Mouse (Mus musculus): Measurements from ENCODE around the gene Hyal3.
A peak's percentile ranks its signal among the peaks of the same experiment; 100 is the strongest.
"Not testable (repeated sequence)": the region's sequence is repeated elsewhere in the genome, so short reads cannot be mapped to it uniquely, and the experiment has no call there.

The Hyal3 gene

GRCm38 (mm10) chr9:107571534-107572326 lies 8.9 kb upstream of the Hyal3 start:
- DNase-seq (ENCODE audit: low read depth, low spot score): no peak

- no peak for DNase-seq (ENCODE audit: low read depth, low spot score)
These were observed 8.3 kb upstream of the Hyal3 start for GRCm38 (mm10) chr9:107572327-107572662.

DNA sequence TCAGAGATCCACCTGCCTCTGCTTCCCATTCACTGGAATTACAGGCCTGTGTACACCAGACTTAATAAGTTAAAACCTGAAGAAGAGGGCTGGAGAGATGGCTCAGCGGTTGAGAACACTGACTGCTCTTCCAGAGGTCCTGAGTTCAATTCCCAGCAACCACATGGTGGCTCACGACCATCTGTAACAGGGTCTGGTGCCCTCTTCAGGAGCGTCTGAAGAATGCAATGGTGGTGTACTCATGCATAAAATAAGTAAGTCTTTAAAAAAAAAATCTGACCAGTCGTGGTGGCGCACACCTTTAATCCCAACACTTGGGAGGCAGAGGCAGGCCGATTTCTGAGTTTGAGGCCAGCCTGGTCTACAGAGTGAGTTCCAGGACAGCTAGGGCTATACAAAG lies 6.8 kb upstream of the Hyal3 start:
- not testable (repeated sequence) for DNase-seq (ENCODE audit: low read depth, low spot score)

DNA sequence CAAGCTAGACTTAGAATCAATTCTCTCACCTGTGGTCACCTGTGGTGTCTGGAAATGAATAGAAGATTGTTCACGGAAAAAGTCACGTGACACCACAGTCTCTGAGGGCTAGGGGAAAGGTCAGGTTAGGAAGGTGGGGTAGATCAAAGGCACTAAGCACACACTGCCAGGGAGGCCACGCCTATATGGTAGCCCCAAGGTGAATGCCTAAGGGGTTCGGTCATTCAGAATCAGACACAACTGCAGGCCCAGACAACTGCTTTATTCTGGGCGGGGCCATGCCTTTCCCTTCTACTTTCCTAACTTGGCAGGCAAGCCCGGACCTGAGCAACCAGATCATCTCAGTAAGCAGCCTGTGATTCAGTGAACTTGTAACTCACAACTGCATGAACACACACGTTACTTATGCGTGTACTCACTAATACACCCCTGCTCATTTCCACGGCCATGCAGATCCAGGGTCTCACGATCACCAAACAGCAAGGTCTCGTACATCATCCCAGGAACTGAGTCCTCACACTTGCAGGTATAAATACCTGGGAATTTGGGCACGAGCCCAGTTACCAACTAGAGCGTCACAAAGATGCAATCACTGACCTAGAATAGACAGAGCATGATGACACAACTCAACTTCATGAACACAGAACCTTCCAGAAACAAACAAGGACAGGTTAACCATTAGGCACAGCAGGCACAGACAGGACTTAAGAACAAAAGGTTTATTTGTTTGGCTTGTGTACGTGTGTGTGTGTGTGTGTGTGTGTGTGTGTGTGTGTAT lies 4.8 kb upstream of the Hyal3 start:
- no peak for DNase-seq (ENCODE audit: low read depth, low spot score)

DNA sequence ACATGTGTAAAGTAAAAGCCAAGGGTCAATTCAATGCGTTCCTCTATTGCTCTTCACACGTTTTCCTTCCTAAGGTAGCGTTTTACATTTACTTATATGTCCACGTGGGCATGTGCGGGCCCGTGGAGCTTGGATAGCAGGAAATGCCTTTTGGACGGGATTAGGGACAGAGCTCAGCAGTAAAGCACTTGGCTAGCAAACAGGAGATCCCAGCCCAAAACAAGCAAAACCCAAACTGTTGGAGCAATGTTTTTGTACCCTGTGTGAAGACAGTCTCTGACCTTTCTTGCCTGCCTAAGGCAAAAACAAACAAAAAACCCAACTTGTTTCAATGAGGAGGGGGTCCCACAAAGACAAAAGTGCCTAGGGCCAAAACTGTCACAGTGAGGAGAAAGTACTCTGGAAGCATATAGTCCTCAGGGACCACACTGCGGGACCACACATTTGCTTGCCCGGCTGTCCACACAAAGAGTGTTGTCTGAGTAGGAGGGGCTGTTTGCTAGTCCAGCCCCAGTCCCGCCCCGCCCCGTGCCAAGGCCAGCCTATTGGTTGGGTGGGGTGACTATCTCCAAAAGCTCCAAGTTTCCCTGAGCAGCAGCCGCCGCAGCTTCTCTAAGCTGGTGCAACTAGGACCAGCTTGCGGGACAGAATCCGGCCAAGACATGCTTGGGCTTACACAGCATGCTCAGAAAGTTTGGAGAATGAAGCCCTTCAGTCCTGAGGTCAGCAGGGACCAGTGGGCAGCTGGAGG lies 4.1 kb upstream of the Hyal3 start, which contains the start of gene Hyal1:
Gene Hyal1, plus strand, starts transcription at position 571 of the 751 bp plus-strand sequence.
- peak; percentile 70 for DNase-seq (ENCODE audit: low read depth, low spot score)

GRCm38 (mm10) chr9:107577871-107578270 lies 2.7 kb upstream of the Hyal3 start:
- no peak for DNase-seq (ENCODE audit: low read depth, low spot score)

- no peak for DNase-seq (ENCODE audit: low read depth, low spot score)
These were observed 2.0 kb upstream of the Hyal3 start, which contains the start of gene Naa80 for GRCm38 (mm10) chr9:107578587-107578986. Gene Naa80 (plus strand): TSS chr9:107578887.

DNA sequence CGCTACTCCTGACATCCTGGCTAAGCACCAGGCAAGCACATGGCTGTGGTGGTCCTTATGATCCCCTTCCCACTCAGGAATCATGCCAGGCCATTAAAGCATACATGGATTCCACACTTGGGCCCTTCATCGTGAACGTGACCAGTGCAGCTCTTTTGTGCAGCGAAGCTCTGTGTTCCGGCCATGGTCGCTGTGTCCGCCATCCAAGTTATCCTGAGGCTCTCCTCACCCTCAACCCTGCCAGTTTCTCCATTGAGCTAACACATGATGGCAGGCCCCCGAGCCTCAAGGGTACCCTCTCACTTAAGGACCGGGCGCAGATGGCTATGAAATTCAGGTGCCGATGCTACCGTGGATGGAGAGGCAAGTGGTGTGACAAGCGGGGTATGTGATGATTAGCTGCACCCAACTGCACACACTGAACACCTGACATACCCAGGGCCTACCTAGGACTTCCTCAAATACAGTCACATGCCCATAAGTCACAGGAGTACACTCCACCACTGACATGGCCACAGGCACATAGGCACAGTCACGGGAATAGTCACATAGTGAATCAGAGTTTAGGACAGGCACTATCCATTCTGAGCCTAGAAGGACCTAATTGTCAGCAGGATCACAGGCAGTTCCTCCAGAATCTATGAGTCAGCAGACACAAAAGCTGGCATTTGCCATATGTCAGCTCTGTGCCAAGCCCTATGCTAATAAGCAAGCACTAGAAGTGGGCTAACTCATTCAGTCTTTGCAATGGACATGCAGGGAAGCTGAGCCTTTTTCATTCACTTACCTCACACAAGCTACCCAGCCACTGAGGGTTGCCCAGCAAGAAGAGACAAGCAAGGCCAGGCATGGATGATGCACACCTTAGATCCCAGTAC lies 1.4 kb upstream of the Hyal3 start:
- no peak for DNase-seq (ENCODE audit: low read depth, low spot score)

- no peak for DNase-seq (ENCODE audit: low read depth, low spot score)
These were observed 966 bp downstream of the Hyal3 start for GRCm38 (mm10) chr9:107581584-107581983.

DNA sequence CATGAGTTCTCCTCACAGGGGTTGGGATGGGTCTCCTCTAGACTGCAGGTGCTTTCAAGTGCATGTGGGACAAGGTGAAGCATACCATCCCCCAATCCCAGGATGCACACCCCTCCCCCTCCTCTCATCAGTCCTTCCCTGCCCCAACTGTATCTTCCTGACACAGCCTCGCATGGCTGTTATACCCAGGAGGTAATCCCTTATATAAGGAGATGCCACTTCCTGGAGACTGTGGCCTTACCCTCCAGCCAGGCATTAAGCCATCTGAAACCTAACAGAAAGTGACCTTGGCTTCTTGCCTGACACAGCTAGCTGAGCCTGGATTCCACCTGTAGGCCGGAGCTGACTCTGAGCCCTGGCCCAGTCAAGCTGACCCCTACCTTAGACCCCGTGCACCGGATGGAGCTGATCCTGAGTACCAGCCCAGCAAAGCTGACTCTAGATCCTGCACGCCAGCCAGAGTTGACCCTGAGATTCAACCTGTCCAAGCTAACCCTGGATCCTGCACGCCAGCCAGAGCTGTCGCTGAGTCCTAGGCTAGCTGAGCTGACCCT lies 2.0 kb downstream of the Hyal3 start:
- no peak for DNase-seq (ENCODE audit: low read depth, low spot score)

GRCm38 (mm10) chr9:107583174-107583573 lies 2.6 kb downstream of the Hyal3 start:
- no peak for DNase-seq (ENCODE audit: low read depth, low spot score)

GRCm38 (mm10) chr9:107586504-107586903 lies 5.9 kb downstream of the Hyal3 start:
- no peak for DNase-seq (ENCODE audit: low read depth, low spot score)

DNA sequence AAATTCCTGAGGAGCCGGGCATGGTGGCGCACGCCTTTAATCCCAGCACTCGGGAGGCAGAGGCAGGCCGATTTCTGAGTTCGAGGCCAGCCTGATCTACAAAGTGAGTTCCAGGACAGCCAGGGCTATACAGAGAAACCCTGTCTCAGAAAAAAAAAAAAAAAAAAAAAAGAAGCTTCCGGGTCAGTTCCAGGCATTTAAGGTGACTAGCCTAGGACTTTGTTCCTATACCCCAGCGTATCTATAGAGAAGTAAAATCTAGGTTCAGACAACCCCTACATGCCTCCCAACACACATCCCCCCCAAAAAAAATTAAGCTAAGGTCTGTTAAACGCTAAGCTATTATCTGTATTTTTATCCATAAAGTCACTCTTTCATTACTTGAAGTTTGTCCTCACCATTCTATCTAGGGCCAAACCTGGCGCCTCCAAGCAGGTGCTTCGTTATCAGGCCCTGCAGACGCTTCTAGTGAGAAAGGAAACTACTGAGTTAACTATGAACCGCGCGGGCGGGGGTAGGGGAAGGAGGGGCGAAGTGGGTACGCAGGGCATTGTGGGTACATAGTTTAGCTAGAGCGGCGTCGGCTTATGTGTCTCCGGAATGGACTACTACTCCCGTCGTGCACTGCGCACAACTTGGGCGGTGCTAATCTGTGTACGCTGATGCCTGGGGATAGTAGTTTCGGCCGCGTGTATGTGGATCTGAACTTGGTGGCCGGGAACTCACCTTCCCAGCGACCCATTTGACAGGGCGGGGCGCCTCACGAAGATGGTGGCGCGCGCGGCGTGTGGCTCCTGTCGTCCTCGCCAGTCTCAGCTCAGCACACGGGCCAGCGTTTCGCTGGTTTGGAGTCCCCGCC lies 6.6 kb downstream of the Hyal3 start, which contains the start of gene Ifrd2:
Gene Ifrd2, plus strand, starts transcription at position 669 of the 859 bp plus-strand sequence.
- peak; percentile 97 for DNase-seq (ENCODE audit: low read depth, low spot score)

DNA sequence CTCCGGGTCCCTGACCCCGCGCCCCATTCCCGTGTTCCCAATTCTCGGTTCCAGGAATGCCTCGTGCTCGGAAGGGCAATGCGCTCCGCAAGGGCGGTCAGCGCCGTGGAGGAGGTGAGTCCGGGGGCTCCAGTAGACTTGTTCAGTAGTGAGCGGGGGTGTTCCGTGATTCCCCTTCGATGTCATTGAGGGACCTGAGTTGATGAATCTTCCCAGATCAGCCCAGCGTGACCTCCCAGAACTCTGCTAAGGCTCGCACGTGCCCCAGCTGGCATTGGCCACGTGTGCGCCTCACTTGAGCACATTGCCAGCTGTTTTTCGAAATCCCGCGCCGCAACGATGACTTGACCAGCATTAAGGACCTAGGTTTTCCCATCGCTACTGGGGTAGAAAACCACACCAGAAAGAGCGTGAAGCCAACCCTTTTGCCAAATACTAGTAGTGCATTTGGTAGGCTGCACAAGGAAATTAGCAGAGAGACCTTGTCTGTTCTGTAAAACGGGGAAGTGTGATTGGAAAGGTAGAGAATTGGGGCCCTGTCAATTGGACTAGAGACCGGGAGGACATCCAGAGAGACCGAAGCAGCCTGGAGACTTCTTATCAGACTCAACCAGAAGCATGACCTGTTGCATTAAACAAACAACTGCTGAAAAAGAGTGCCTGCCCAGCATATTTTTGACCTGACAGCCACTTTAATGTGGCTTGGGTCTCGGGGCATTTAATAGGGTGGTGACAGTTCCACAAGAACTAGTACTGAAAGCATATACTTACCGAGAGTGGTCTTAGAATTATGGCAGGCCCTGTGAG lies 7.4 kb downstream of the Hyal3 start:
- DNase-seq (ENCODE audit: low read depth, low spot score): no peak

DNA sequence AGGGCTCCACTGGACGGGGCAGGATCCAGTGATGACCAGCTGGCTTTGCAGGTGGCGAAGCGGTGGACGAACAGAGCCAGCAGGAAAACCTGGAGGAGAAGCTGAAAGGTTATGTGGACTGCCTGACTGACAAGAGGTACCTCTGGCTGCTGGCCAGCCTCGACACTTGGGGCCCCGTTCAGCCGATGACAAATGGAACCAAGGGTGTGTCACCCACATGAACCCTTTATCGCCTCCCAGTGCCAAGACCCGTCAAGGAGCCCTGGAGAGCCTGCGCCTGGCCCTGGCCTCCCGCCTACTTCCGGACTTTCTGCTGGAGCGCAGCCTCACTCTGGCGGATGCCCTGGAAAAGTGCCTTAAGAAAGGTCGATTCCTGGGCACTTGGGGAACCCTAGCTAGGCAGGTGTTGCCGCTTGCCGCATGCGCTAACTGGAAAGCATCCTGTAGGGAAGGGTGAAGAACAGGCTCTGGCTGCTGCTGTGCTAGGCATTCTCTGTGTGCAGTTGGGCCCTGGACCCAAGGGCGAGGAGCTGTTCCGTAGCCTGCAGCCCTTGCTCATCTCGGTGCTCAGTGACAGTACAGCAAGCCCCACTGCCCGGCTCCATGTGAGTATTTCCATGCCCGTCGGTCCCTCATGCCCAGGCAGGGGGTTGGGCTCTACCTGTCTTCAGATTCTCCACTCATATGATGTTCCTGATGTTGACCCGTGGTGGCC lies 9.6 kb downstream of the Hyal3 start:
- no peak for DNase-seq (ENCODE audit: low read depth, low spot score)

DNA sequence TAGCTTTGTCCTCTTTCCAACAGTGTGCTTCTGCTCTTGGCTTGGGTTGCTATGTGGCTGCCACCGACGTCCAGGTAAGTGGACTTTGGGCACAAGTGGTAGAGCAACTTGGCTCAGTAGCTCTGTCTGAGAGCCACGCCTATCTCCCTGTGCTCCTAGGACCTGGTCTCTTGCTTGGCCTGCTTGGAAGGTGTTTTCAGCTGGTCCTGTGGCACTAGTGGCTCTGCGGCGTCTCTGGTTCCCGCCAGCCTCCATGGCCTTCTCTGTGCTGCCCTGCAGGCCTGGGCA lies 10.1 kb downstream of the Hyal3 start:
- DNase-seq (ENCODE audit: low read depth, low spot score): no peak

DNA sequence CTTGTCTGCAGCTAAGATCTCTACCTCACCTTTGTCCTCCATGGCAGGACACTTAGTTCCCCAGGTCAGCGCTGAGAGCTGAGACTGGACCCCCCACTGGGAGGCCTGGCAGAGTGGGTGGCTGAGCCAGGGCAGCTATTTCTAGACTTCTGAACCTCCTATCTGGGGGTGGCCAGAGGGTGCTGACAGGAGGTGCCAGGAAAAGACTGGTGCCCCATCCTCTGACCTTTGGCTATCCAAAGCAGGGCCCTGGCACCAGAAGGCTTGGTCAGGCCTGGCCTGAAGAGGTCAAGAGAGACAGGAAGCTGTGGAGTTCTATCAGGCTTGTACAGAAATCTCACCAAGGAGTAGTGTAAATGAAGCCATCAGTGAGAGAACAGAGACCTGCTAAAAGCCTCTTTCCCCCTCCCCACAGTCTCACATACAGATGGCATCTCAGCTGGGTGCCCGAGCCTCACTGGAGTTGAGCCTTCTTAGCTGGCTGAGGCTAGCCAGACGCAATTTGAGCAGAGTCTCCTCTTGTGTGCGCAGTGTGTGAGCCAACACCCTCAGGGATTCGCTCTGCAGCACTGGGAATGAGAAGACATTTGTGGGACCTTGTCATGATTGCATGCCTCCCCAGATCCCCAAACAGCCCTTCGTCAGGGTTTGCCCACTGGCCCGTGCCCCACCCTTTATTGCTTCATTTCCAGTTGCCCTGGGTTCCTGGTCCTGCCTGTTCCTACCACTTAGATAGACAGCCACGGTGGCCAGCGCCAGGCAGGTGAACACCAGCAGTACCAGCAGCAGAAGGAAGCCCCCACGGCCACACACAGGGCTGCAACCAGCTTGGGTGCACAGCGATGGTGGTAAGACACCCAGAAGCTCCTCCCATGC lies 12.7 kb downstream of the Hyal3 start:
- no peak for DNase-seq (ENCODE audit: low read depth, low spot score)

Measured in forelimb bud, embryonic 11.5 days (tissue).